Mouse (Mus musculus): Measurements from ENCODE around the gene Rubcnl.

Rubcnl gene

DNA sequence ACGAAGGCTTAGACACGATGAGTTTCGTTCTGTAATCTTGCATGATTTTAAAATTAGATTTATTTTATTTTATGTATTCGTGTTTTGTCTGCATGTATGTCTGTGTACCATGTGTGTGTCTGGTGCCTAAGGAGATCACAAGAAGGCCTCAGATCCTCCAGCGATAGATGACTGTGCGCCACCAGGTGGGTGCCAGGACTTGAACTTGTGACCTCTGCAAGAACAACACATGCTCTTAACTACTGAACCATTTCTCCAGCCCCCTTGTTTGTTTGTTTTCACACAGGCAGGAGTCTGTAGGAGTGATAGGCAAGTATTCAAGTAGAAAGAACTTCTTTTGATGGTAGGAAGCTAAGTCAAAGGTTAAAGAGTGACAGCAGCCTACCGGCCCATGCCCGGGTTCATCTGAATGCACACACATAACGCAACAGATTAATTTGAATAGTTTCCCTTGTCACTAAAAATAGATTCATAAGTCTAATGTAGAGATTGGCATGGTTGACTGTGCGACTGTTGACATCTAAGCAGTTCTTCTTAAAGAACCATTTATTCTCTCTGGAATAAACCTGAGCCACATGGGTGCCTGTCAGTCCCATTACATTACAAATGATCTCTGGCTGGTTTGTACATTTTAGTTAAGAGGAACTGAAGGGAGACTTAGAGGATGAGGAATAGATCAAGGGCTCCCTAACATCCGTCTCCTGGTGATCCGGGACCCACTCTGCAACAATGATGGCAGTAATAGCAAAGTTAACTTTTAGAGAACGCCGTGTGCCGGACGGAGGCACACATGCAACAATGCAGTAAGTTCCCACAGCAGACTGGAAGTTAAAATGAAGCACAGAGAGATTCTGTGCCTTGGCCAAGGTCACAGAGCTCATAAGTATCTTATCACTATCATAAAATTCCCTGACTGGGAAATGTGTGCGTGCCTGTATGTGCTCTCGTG lies 2.3 kb downstream of the Rubcnl start:
- no peak for DNase-seq (ENCODE audit: low spot score in 2 of 2)

DNA sequence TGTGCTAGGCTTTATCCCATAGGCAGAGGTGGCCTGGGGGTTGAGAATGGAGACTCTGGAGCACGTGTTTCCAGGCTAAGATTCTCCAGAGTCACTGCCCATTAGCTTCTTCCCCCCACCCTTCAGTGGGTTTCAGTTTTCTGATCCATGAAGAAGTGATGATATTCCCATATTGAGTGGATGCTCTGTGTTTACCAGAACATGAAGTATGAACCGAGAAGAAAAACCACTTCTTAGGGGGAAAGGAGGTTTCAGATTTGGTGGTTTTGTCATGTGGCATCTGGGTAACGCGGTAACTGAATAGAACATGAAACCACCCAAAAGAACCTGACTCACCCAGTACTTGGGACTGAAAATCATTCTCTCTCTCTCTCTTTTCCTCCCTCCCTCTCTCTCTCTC lies 3.0 kb downstream of the Rubcnl start:
- DNase-seq (ENCODE audit: low spot score in 2 of 2): no peak

DNA sequence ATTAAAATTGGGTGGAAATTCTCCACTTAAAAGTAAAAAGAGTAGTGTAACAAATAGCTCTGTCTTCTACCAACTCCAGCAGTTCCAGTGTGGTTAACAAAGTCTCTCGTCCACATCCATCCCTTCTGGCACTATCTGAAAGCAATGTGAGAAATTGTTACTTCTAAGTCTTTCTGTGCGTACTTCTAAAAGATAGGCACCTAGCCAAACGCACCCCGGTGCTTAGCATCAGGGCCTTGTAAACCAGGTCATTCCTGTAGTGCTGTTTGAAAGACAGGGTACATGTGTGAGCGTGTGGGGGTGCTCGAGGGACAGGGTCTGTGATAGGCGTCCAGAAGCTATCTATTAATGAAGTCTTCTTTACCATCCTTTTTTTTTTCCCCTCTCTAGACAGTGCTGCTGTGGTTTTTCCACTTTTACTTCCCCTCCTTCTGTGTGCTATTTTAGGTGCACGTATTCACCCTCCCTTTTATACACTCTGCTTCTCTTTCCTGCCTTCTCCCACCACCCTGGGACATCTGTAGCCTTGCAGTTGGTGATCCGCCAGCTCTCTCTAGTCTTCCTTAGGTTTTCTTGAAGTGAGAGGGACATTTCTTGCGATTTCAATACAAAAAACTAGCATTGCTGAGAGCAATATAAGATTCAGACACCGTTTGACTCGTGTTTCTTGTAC lies 4.9 kb downstream of the Rubcnl start:
- DNase-seq (ENCODE audit: low spot score in 2 of 2): no peak

DNA sequence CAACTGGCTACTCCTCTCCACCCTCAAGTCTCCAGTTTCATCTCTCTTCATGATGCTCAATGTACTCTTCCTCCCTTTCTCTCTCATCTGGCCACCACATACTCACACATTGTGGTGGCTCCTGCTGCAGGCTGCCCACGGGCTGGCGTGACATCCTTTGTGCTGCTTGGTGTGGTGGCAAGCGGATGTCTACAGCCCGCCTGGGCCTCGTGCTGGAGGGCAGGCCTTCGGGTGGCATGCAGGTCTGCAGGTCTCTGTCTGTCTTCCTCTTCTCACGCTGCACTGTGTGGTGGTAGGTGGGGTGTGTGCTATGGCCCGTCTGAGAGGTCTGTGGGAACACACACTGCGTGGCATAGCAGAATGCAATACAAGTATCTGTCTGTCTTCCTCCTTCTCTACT lies 6.7 kb downstream of the Rubcnl start:
- DNase-seq (ENCODE audit: low spot score in 2 of 2): no peak

DNA sequence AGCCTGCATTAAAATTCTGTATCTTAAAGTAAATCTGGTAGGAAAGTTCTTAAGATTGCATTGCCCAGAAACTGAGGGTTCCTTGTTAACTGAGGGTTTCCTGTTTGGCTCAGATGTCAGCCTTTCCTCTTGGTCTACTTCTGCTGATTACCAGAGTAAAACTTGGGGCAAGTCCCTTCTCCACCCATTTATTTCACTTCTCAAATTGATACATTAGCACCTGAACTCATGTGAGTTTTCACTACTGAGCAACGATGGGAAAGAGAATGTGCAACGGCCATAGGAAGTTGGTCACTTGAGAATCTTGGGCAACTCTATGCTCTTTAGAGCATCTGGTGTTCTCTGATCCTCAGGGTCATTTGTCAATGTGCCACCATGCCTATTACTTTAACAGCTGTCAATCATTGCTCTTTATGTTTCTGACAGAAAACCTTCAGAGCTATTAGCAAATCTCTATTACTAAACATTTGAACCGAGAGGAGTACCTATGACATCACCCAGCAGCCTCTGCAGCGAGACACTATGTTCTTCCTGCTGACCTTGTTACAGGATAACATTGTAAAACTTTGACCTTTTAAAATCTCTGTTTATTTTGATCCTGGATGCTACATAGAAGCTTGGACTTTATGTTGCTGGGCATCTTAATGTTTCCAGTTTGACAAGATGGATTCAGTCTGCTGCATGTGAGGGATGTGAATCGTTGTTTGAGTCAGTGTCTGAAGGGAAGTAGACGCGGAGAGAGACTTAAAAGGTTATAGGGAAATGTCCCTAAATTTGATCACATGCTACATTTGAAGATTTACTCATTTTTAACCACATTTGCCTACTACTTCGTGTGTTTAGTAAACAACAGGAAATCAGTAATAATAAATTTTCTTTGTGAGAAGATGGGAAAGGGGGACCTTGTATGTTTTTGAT lies 9.2 kb downstream of the Rubcnl start:
- DNase-seq (ENCODE audit: low spot score in 2 of 2): no peak

DNA sequence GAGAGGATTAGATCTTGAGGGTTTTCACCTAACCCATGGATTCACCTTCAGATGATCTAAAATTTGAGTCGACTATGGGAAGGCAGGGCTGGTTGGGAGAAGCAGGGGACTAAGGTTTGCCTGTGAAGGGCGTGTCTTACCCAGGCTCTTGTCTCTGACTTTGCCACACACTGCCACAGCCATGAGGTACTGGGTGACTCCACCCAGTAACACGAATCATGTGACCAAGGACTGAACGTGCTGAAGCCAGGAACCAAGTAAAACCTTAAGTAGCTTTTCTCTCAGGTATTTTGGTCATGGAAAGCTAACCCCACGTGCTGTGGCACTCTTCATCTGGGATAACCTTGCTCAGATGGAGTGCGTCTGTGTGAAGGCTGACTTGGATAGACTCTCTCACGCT lies 14.9 kb downstream of the Rubcnl start:
- no peak for DNase-seq (ENCODE audit: low spot score in 2 of 2)

DNA sequence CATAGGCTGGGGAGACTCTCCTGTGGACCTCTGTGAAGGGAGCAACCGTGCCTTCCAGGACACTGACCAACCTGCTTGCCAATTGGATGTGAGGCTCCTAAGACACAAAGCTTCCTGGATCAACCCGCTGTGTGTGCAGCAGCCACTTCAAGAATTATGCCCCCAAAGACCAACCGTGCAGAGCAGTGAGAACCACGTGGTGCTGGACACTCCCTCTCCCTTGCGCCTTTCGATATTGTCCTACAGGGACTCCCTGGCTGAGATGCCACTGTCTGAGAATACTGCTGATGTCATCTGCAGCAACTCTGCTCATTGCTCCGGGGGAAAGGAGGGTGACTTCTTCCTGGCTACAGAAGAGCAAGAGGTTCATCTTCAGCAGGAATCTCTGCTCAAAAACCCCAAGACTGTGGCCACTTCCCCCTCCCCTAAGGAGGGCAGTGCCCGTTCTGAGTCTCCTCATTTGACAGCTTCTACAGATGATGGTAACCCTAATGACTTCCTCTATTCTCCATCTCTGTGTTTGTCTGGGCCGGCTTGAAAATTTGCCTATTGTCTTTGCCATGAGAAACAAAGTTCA lies 16.3 kb downstream of the Rubcnl start:
- no peak for DNase-seq (ENCODE audit: low spot score in 2 of 2)

DNA sequence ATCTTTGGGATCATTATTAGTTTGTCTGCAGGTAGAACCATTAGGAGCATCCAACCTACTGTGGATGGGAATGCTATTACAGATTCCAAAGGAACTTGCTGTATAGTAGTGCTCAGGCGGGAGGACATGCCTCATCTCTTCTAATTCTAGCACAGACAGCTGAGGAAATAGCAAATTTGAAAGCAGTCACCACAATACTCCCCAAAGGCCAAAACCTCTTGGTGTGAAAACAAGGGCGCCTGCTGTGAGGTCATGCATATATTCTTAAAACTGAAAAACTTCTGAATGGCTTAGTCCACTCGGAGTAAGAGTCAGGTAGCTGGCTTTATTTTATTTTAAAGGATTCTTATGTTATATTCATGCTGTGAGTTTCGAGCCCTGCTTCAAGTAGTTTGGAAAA lies 16.9 kb downstream of the Rubcnl start:
- no peak for DNase-seq (ENCODE audit: low spot score in 2 of 2)

DNA sequence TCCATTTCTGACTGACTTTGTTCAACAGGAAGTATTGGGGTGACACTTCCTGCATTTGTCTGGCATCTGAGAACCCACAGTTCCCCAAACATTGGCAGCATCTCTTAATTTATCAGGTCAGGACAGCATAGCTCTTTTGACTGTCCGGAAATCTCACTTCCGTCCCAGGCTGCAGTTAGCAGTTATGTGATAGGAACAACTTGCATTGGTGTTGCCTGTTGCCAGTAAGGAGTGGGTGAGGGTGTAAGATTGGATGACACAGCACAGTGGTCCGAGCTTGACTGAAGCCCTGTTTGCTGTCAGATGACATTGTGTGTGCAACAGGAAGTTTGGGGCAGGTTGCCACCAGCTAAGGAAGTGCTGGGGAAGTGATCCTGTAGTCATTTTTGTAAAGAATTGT lies 18.4 kb downstream of the Rubcnl start:
- DNase-seq (ENCODE audit: low spot score in 2 of 2): no peak

DNA sequence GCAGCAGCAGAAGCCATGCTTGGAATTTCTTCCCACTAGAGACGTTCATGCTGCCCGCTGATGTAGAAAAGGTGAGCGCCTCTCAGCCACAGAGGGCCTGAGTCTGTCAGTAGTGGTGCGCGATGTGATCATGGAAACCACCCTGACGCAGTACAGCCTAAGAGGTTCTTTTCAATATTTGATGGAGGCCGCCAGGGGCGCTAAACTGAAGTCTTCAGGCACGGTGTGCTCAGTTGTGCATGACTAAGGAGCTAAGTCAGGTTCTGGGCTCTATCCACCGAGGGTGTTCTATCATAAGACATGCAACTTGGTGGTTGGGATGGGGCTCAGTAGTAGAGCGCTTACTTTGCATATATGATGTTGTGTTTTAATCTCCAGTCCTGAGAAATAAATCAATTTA lies 19.6 kb downstream of the Rubcnl start:
- DNase-seq (ENCODE audit: low spot score in 2 of 2): no peak

DNA sequence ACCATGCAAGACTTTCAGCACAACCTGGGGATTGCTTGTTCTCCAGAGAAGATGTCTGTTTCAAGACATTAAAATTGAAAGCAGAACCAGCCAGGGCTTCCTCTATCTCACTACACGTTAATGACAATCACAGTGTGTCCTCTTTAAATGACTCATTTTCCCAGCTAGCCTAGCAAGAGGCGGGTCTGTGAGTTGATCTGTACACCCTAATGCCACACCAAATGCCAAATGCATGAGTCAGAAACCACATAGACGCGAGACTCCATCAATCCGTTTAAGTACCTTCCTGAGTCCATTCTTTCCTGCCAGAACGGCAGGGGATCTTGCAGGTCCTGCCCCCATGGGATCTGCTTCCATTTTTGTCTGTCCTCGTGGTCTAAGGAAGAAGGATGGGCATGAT lies 29.4 kb downstream of the Rubcnl start:
- DNase-seq (ENCODE audit: low spot score in 2 of 2): no peak

DNA sequence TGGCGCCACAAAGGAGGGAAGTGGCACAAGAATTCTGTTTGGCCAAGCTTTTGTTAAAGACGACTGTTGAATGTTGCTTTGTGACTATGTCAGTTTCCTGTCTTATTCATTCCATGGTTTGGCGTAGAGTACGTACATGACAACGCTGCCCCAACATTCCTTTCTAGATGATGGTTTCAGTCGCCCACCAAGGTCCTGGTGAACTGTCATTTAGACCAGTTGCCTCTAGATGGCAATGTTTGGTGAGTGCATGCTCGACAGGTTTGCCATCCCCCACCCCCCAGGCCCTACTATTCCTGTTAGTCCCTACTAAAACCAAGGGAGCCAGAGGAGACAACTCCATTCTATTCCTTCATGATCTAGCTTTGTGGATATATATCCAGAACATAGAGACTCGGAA lies 36.6 kb downstream of the Rubcnl start:
- DNase-seq (ENCODE audit: low spot score in 2 of 2): no peak

DNA sequence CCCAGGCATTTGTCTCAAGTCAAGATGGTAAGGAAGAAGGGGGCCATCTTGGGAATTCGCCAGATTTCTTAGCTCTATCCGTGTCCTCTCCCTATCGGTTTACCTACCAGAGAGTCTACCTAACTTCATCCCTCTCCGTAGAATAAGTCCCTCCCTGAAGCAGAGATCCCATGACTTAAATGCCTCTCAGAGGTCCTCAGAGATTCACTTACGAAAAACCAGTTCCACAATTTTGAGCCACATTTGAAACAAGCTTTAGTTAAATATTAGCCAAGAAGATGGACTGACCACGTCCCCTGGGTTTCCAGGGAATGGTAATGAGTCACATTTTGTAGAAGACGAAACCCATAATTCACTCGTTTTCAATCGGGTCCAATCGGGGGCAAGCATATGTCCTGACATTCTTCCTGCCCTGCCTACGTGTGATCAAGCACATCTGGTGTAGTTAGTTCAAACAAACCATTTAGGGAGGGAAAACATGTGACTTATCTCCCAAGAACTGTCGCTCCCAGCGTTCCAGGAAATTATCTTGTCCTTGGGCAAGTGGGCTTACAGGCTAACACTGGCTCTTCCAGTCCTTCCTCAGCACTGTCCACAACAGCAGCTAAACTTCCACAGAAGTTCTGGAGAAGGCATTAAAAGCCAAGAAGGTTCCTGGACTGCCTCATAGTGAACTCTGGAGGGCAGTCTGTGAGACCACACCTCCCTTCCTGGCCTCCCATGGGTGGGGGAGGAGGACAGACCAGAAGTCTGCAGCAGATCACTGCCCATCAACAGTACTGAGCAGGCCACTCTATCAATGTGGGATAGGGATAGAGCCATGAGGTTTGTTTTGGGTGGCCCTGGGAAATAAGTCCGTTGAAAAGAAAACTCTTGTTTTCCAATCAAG lies 38.9 kb downstream of the Rubcnl start:
- DNase-seq (ENCODE audit: low spot score in 2 of 2): peak in 1 of 2 experiments; percentile 7

DNA sequence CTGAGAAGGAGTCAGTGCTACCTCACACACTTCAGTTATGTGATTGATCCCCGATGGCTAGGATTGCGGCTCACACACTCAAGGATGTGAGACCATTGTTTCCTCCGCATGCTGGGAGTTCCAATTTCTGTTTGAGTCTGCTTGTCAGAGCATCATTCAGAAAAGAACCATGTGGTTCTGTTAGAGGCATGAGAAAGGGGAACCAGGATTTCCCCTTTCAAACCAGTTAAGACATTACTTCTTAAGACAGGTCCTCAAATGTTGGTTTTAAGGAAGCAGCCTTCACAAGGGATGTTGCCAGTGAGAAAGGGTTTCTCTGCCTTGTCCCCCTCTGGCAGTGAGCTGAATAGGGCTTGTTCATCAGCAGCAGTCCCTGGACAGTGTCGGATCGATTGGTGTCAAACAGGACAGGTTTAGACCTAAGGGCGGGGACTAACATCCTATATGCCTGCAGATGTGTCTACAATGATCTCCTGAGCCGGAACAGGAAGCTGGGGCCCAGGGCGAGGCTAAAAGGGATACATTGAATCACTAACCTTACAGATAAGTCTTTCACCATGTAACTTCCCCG lies 41.1 kb downstream of the Rubcnl start:
- DNase-seq (ENCODE audit: low spot score in 2 of 2): no peak

DNA sequence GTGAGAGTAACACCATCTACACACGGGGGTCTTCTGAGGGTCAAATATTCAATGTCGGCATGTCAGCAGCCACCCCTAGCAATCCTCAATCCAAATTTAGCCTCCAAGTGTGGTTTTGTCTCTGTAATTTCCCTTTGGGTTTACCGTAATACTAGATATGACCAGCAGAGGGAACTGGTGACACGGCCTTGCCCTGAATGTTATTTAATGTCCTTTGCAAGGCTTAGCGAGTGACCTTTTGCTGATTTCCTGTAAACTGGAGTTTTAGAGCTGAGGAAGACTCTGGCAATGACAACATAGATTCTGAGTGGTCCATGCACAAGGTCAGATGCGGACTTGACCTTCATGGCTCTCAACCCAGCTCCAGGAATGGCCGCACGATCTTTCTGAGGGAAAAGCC lies 44.7 kb downstream of the Rubcnl start:
- DNase-seq (ENCODE audit: low spot score in 2 of 2): peak in 1 of 2 experiments; percentile 19

DNA sequence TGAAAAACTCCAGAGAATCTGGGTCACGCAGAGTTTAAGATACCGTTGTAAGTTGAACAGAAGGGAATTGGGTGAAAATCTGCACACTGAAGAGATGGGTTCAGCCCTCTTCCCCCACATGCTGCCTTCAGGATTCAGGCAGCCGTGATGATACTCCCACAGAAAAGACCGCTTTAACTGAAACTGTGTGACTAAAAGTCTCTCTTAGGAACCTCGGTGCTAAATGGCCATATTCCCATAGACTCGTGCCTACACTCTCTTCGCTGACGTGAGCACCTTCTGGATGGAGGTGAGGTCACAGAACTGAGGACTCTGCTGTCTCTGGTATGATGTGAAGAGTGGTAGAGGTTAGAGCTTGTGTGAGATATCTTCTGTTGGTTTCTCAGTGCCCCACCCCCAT lies 48.1 kb downstream of the Rubcnl start:
- no peak for DNase-seq (ENCODE audit: low spot score in 2 of 2)

DNA sequence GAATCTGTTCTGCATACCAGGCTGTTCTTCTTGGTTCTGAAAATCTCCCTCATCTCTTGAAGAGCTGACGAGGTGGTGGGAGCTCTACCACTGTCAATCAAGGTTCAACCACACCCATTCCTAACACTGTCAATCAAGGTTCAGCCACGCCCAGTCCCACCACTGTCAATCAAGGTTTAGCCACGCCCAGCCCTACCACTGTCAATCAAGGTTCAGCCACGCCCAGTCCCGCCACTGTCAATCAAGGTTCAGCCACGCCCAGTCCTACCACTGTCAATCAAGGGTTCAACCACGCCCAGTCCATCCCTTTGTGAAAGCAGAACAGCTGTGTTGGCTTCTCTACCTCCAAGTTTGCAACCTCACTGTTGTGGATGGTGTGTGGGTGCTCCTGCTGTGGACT lies 48.7 kb downstream of the Rubcnl start:
- no peak for DNase-seq (ENCODE audit: low spot score in 2 of 2)

DNA sequence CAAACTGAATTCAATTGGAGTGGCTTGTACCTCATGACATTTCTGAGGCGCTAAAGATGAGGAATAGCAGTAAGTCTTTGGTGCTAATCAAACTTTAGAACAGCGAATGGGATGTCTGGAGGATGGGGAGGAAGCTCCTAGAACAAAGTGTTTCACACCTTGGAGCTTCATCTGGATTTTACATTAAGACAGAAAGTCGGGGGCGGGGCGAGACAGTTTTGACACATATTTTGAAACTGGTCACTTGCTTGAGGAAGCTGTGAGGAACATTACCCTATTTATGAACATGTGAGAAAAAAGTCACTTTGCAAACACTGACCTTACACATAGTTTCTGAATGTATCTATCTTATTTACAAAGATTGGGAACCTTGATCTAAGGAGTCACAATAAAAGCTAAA lies 49.4 kb downstream of the Rubcnl start:
- no peak for DNase-seq (ENCODE audit: low spot score in 2 of 2)

DNA sequence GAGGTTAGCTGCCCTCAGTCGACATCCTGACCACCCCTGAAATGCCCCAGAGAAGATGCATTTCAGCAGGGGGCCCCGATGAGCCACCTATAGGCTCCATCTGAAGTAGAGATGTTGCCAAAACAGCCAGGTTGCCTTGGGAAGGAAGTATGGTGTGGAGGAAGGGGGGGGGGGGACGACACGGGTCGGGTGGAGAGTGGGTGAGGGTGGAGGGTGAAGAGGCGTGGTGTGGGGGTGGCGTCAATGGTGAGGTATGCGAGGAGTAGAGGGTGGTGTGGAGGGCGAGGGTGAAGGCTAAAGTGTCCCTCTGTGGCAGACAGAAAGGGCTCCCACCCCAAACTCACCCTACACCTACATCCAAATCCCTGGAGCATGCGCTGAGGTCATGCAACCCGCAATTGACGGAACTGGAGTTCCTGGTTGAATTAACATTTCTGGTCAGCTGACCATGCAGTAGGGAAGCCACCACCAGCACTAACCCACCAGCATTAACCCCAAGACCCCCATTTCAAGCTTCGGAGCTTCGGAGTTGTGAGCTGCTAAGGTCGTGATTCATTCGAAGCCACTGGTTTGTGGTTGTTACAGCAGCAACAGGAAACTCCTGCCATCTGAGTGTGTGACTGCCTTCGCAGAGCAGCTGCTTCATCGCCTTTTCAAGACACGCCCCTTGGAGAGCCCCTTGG lies 52.7 kb downstream of the Rubcnl start:
- DNase-seq (ENCODE audit: low spot score in 2 of 2): no peak
